Mouse (Mus musculus): ENCODE data around the gene D930048N14Rik. TPM values are rescaled to one million over a fixed set of nuclear protein-coding genes. Genes with fewer than 3 reads are reported as not detected.
"Not testable (repeated sequence)": the region's sequence is repeated elsewhere in the genome, so short reads cannot be mapped to it uniquely, and the experiment has no call there.

Gene D930048N14Rik
- total and polyA plus RNA-seq, 3 experiments: 0.38 to 1.5 (median 0.81) TPM

DNA sequence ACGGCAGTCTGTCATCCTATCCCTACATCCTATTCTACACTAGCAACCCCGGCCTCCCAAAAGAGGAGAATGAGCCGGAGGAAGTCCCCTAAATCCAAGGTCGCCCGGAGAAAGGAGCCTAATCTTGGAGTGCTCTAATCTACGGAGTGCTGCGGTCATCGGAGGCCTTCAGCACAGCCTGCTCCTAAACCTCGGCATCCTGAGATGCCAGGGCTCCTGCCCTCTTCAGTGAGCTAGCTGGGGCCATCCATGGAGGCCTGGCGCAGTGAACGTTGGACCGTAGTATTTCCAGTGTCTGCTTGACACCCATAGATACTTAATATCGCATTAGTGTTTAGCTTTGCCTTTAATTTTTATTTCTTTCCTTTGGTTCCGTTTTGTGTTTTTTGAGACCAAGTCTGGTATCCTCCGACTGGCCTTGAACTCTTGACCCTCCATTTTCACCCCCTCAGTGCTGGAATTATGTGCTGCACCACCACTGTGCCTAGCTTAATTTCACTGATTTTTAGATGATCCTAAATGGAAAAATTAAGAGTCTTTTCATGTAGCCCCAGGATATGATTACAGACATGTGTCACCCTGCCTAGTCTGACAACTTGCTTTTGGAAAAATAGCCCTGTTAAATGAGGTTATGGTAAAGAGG, 43.5 kb upstream of the D930048N14Rik start:
- Histone ChIP-seq H3K27me3 (replicated peaks) (no peaks in the 10 kb centered on the region), H3K4me1 (ENCODE audit: control insufficient read depth in 1 of 2, insufficient read depth in 2 of 2) (peaks cover 3 to 43% of the 10 kb centered on the region in 2 experiments), H3K36me3 (replicated peaks in 1 of 2; ENCODE audit: control insufficient read depth in 1 of 2, insufficient read depth in 1 of 2, low read length in 1 of 2) (peaks cover 31 to 37% of the 10 kb centered on the region in 2 experiments), H3K27ac (ENCODE audit: insufficient read depth, low read depth) (peak overlapping the region; percentile 71), H3K4me2 (ENCODE audit: insufficient read depth, low read depth, poor library complexity, severe bottlenecking) (peak overlapping the region; percentile 95), H3K79me2 (replicated peaks; ENCODE audit: control insufficient read depth, extremely low read depth, insufficient read depth, poor library complexity, severe bottlenecking) (peaks cover 44% of the 10 kb centered on the region), H3K4me3 (replicated peaks in 1 of 3; ENCODE audit: low read depth in 2 of 3, low read length in 2 of 3, poor library complexity in 1 of 3) (peak overlapping the region; percentile 54 to 88 (median 71)), H3K9me3 (replicated peaks; ENCODE audit: low read length) (no peaks in the 10 kb centered on the region), H3K9ac (ENCODE audit: insufficient read depth, low read depth) (peak overlapping the region; percentile 97)
- TF ChIP-seq UBTF (IDR thresholded peaks at IDR 0.05; ENCODE audit: low read depth, low read length) (0 out of 2 replicates have a peak, but pooled peaks have one; percentile 40), POLR2AphosphoS2 (IDR thresholded peaks at IDR 0.05; ENCODE audit: low read depth, low read length) (no peak)
- dilution Hi-C loops (cut with MboI; ENCODE audit: extremely low pct_ligation_motif_present, extremely low pct_unique_long_range_greater_than_20kb, low sequenced_read_pairs): no loop called here
- in situ Hi-C loops (cut with MboI; ENCODE audit: low pct_ligation_motif_present, low pct_unique_long_range_greater_than_20kb, low sequenced_read_pairs): no loop called here
- DNase-seq (ENCODE audit: extremely low read depth): no peak

DNA sequence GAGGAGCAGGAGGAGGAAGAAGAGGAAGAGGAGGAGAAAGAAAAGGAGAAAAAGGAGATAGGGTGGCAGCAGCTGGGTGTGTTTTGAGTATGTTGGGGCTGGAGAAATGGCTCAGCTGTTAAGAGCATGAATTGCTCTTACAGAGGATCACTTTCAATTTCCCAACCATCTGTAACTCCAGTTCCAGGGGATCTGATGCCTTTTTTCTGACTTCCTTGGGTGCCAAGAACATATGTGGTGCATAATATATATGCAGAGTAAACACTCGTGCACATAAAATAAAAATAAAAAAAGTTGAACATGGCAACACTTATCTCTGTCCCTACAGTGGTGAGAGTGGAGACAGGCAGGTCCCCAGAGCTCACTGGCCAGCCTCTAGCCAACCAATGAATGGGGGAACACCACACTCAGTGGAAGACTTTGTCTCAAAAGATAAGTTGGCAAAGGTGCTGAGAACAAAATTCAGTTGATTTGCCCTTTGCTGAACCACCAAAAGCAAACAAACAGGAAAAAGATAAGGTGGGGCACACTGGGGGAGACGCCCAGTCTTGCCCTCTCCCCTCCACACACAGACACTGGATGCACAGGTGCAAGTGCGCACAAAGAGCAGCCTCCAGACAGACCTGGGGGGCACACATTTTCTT, 41.4 kb upstream of the D930048N14Rik start:
- DNase-seq (ENCODE audit: extremely low read depth): no peak

GRCm38 (mm10) chr11:51609940-51610339, 40.8 kb upstream of the D930048N14Rik start:
- H3K36me3 ChIP-seq (replicated peaks in 1 of 2; ENCODE audit: control insufficient read depth in 1 of 2, insufficient read depth in 1 of 2, low read length in 1 of 2); DNase-seq (ENCODE audit: extremely low read depth); H3K4me2 ChIP-seq (ENCODE audit: insufficient read depth, low read depth, poor library complexity, severe bottlenecking); H3K4me3 ChIP-seq (replicated peaks in 1 of 3; ENCODE audit: low read depth in 2 of 3, low read length in 2 of 3, poor library complexity in 1 of 3); H3K27me3 ChIP-seq (replicated peaks); H3K9me3 ChIP-seq (replicated peaks; ENCODE audit: low read length); H3K9ac ChIP-seq (ENCODE audit: insufficient read depth, low read depth); dilution Hi-C loops (cut with MboI; ENCODE audit: extremely low pct_ligation_motif_present, extremely low pct_unique_long_range_greater_than_20kb, low sequenced_read_pairs); H3K27ac ChIP-seq (ENCODE audit: insufficient read depth, low read depth): not testable (repeated sequence)
- in situ Hi-C loops (cut with MboI; ENCODE audit: low pct_ligation_motif_present, low pct_unique_long_range_greater_than_20kb, low sequenced_read_pairs): loop anchor here (10.0 kb wide), 1 partner anchor 75 kb away; the partner anchor contains the start of gene 0610009B22Rik
- TF ChIP-seq TBP (conservative IDR thresholded peaks at IDR 0.05; ENCODE audit: low read depth, low read length): peak; percentile 58; the same call in 1 of the 2 replicates
- Histone ChIP-seq H3K79me2 (replicated peaks; ENCODE audit: control insufficient read depth, extremely low read depth, insufficient read depth, poor library complexity, severe bottlenecking) (peaks cover 17% of the 10 kb centered on the region), H3K4me1 (ENCODE audit: control insufficient read depth in 1 of 2, insufficient read depth in 2 of 2) (peaks cover 4 to 23% of the 10 kb centered on the region in 2 experiments)

More for the DNA sequence above, 41.4 kb upstream of the D930048N14Rik start:
- H3K27me3 ChIP-seq (replicated peaks): no peaks in the 10 kb centered on the region
- H3K4me1 ChIP-seq (ENCODE audit: control insufficient read depth in 1 of 2, insufficient read depth in 2 of 2): peaks cover 3 to 23% of the 10 kb centered on the region in 2 experiments
- peaks cover 22% of the 10 kb centered on the region for H3K79me2 ChIP-seq (replicated peaks; ENCODE audit: control insufficient read depth, extremely low read depth, insufficient read depth, poor library complexity, severe bottlenecking)
- in situ Hi-C loops (cut with MboI; ENCODE audit: low pct_ligation_motif_present, low pct_unique_long_range_greater_than_20kb, low sequenced_read_pairs) (no loop called here), dilution Hi-C loops (cut with MboI; ENCODE audit: extremely low pct_ligation_motif_present, extremely low pct_unique_long_range_greater_than_20kb, low sequenced_read_pairs) (no loop called here)
- no peak overlapping the region for H3K27ac ChIP-seq (ENCODE audit: insufficient read depth, low read depth)
- H3K4me2 ChIP-seq (ENCODE audit: insufficient read depth, low read depth, poor library complexity, severe bottlenecking): no peak overlapping the region; the same call in 1 of the 2 replicates
- H3K9ac ChIP-seq (ENCODE audit: insufficient read depth, low read depth): peak overlapping the region; percentile 21; the same call in 1 of the 2 replicates
- peaks cover 11 to 15% of the 10 kb centered on the region in 2 experiments for H3K36me3 ChIP-seq (replicated peaks in 1 of 2; ENCODE audit: control insufficient read depth in 1 of 2, insufficient read depth in 1 of 2, low read length in 1 of 2)
- TF ChIP-seq USF1 (IDR thresholded peaks at IDR 0.05; ENCODE audit: low read depth, low read length): no peak
- no peak for TF ChIP-seq UBTF (IDR thresholded peaks at IDR 0.05; ENCODE audit: low read depth, low read length)
- TF ChIP-seq ELF1 (IDR thresholded peaks at IDR 0.05; ENCODE audit: low read depth, low read length): no peak
- no peak for TF ChIP-seq NRF1 (IDR thresholded peaks at IDR 0.05; ENCODE audit: low read depth, low read length)
- TF ChIP-seq TBP (conservative IDR thresholded peaks at IDR 0.05; ENCODE audit: low read depth, low read length): no peak
- TF ChIP-seq MEF2A (IDR thresholded peaks at IDR 0.05; ENCODE audit: borderline replicate concordance, low read depth, low read length): no peak
- no peak overlapping the region for H3K4me3 ChIP-seq (replicated peaks in 1 of 3; ENCODE audit: low read depth in 2 of 3, low read length in 2 of 3, poor library complexity in 1 of 3)
- H3K9me3 ChIP-seq (replicated peaks; ENCODE audit: low read length): no peaks in the 10 kb centered on the region
